Mouse (Mus musculus): ENCODE measurements at regions not wholly inside any gene's neighbourhood (a gene's known extent, or its start where the extent isn't known, plus 50 kb on each side); places are given as distances from the start of the nearest gene placed in this dataset.

GRCm38 (mm10) chr10:95029554-95029953 lies 84.9 kb upstream of the Plxnc1 start:
- 90% methylated on average over 3 of the region's 3 CpGs for whole genome bisulfite sequencing
- TF ChIP-seq CTCF (IDR thresholded peaks at IDR 0.05; ENCODE audit: low read depth), result no peak

GRCm38 (mm10) chr10:95025569-95026327 lies 81.1 kb upstream of the Plxnc1 start:
- Histone ChIP-seq H3K27me3 (ENCODE audit: insufficient read depth, low read length) (no peaks in the 10 kb centered on the region), H3K36me3 (ENCODE audit: insufficient read depth, low read length) (no peaks in the 10 kb centered on the region), H3K9me3 (ENCODE audit: low read length) (no peaks in the 10 kb centered on the region), H3K27ac (no peak overlapping the region), H3K4me1 (ENCODE audit: insufficient read depth, low read length) (no peaks in the 10 kb centered on the region), H3K9ac (replicated peaks; ENCODE audit: low read length) (no peak overlapping the region), H3K4me3 (ENCODE audit: low read length) (no peak overlapping the region), H3K4me2 (ENCODE audit: low read depth, low read length) (no peak overlapping the region)
- ATAC-seq, result no peak
- no peak for DNase-seq (ENCODE audit: low spot score)
- TF ChIP-seq CTCF (IDR thresholded peaks at IDR 0.05; ENCODE audit: low read depth), result no peak
- 61% methylated on average over 12 of the region's 12 CpGs for WGBS

More at GRCm38 (mm10) chr10:95029554-95029953, 84.9 kb upstream of the Plxnc1 start:
- Histone ChIP-seq H3K27ac (no peak overlapping the region), H3K36me3 (ENCODE audit: insufficient read depth, low read length) (no peaks in the 10 kb centered on the region), H3K4me1 (ENCODE audit: insufficient read depth, low read length) (no peaks in the 10 kb centered on the region), H3K4me2 (ENCODE audit: low read depth, low read length) (no peak overlapping the region), H3K4me3 (ENCODE audit: low read length) (no peak overlapping the region), H3K9me3 (ENCODE audit: low read length) (no peaks in the 10 kb centered on the region), H3K27me3 (ENCODE audit: insufficient read depth, low read length) (no peaks in the 10 kb centered on the region), H3K9ac (replicated peaks; ENCODE audit: low read length) (no peak overlapping the region)
- ATAC-seq (no peak), DNase-seq (ENCODE audit: low spot score) (no peak)

GRCm38 (mm10) chr10:95021209-95021608 lies 76.6 kb upstream of the Plxnc1 start:
- 73% methylated on average over 1 of the region's 1 CpGs for WGBS
- H3K27ac ChIP-seq, result no peak overlapping the region
- H3K4me3 ChIP-seq (ENCODE audit: low read length), result no peak overlapping the region
- H3K9me3 ChIP-seq (ENCODE audit: low read length), result no peaks in the 10 kb centered on the region
- H3K27me3 ChIP-seq (ENCODE audit: insufficient read depth, low read length), result no peaks in the 10 kb centered on the region
- H3K9ac ChIP-seq (replicated peaks; ENCODE audit: low read length), result no peak overlapping the region
- no peak overlapping the region for H3K4me2 ChIP-seq (ENCODE audit: low read depth, low read length)
- H3K4me1 ChIP-seq (ENCODE audit: insufficient read depth, low read length), result no peaks in the 10 kb centered on the region
- DNase-seq (ENCODE audit: low spot score) (no peak), ATAC-seq (no peak)
- no peaks in the 10 kb centered on the region for H3K36me3 ChIP-seq (ENCODE audit: insufficient read depth, low read length)
- no peak for TF ChIP-seq CTCF (IDR thresholded peaks at IDR 0.05; ENCODE audit: low read depth)

GRCm38 (mm10) chr10:95016896-95017295 lies 72.3 kb upstream of the Plxnc1 start:
- H3K27me3 ChIP-seq (ENCODE audit: insufficient read depth, low read length), result no peaks in the 10 kb centered on the region
- no peaks in the 10 kb centered on the region for H3K4me1 ChIP-seq (ENCODE audit: insufficient read depth, low read length)
- no peaks in the 10 kb centered on the region for H3K36me3 ChIP-seq (ENCODE audit: insufficient read depth, low read length)
- no peak overlapping the region for H3K9ac ChIP-seq (replicated peaks; ENCODE audit: low read length)
- no peak overlapping the region for H3K4me3 ChIP-seq (ENCODE audit: low read length)
- H3K27ac ChIP-seq, result no peak overlapping the region
- WGBS, result 95% methylated on average over 7 of the region's 7 CpGs
- no peak for DNase-seq (ENCODE audit: low spot score)
- no peak for ATAC-seq
- TF ChIP-seq CTCF (IDR thresholded peaks at IDR 0.05; ENCODE audit: low read depth), result no peak
- H3K9me3 ChIP-seq (ENCODE audit: low read length), result no peaks in the 10 kb centered on the region
- H3K4me2 ChIP-seq (ENCODE audit: low read depth, low read length), result no peak overlapping the region

GRCm38 (mm10) chr10:95015298-95015951 lies 70.8 kb upstream of the Plxnc1 start:
- TF ChIP-seq CTCF (IDR thresholded peaks at IDR 0.05; ENCODE audit: low read depth), result no peak
- Histone ChIP-seq H3K27ac (no peak overlapping the region), H3K9ac (replicated peaks; ENCODE audit: low read length) (no peak overlapping the region), H3K4me3 (ENCODE audit: low read length) (no peak overlapping the region), H3K36me3 (ENCODE audit: insufficient read depth, low read length) (no peaks in the 10 kb centered on the region), H3K27me3 (ENCODE audit: insufficient read depth, low read length) (no peaks in the 10 kb centered on the region), H3K4me2 (ENCODE audit: low read depth, low read length) (no peak overlapping the region), H3K4me1 (ENCODE audit: insufficient read depth, low read length) (no peaks in the 10 kb centered on the region), H3K9me3 (ENCODE audit: low read length) (no peaks in the 10 kb centered on the region)
- WGBS, result 47% methylated on average over 9 of the region's 9 CpGs
- DNase-seq (ENCODE audit: low spot score) (peak; percentile 55), ATAC-seq (peak; percentile 49; the same call in 1 of the 2 replicates)

- H3K27ac ChIP-seq, result no peak overlapping the region
- peak; percentile 44 for DNase-seq (ENCODE audit: low spot score)
- TF ChIP-seq CTCF (IDR thresholded peaks at IDR 0.05; ENCODE audit: low read depth), result no peak
- no peak for ATAC-seq
- no peaks in the 10 kb centered on the region for H3K27me3 ChIP-seq (ENCODE audit: insufficient read depth, low read length)
- H3K4me2 ChIP-seq (ENCODE audit: low read depth, low read length), result no peak overlapping the region
- no peaks in the 10 kb centered on the region for H3K4me1 ChIP-seq (ENCODE audit: insufficient read depth, low read length)
- WGBS, result 58% methylated on average over 4 of the region's 4 CpGs
- H3K36me3 ChIP-seq (ENCODE audit: insufficient read depth, low read length), result no peaks in the 10 kb centered on the region
- H3K4me3 ChIP-seq (ENCODE audit: low read length), result no peak overlapping the region
- no peak overlapping the region for H3K9ac ChIP-seq (replicated peaks; ENCODE audit: low read length)
- no peaks in the 10 kb centered on the region for H3K9me3 ChIP-seq (ENCODE audit: low read length)
Observed at GRCm38 (mm10) chr10:95013946-95014345, 69.3 kb upstream of the Plxnc1 start.

Measured in hindbrain, postnatal 0 days (tissue).